Comparison of ENCODE assay signal across 8 mouse cellular contexts in the genomic region with DNA sequence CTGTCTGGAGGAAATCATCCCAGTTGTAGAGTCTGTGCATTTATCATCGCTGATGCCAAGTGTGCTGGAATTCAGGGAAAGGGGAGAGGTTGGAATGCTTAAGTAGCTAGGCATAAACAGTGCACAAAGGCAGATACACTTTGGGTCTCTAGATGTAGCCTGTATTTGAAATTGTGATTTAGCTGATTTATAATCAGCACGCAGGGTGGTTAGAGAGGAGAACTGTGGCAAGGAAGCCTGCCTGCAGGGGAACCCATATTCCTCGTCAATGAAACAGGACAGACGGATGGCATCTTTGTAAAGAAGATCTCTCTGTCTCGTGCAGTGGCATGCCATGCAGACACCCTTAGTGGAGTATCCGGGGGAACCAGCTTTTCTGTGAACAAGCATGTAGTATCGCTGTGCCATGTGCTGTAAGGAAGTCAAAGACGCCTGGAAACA. TPM values are rescaled to one million over a fixed set of nuclear protein-coding genes. Genes with fewer than 3 reads are reported as not detected.
DNase-seq lines count a peak whose midpoint lies in the region; ATAC-seq and TF ChIP-seq lines count a peak whose summit lies in the region.

No protein-coding gene starts in this region.

- no peak for DNase-seq in hindbrain, embryonic 10.5 days (ENCODE audit: low spot score)
- peak; percentile 19 for DNase-seq in cerebellum, adult 9-11 months
- DNase-seq in hindbrain, embryonic 14.5 days (ENCODE audit: low spot score): peak; percentile 55
- peak; percentile 64 for DNase-seq in midbrain, postnatal 0 days (ENCODE audit: low spot score)
- DNase-seq in lung, postnatal 36 days: no peak
- DNase-seq in lung, postnatal 4 days: no peak
- no peak for DNase-seq in lung, adult 18-20 months

- H3K9me3 ChIP-seq in hindbrain, embryonic 13.5 days: no peaks in the 10 kb centered on the region
- H3K9me3 ChIP-seq in hindbrain, embryonic 10.5 days: no peaks in the 10 kb centered on the region
- H3K9me3 ChIP-seq in hindbrain, embryonic 14.5 days (ENCODE audit: control insufficient read depth, low read length): no peaks in the 10 kb centered on the region; the same call in 1 of the 2 replicates
- H3K9me3 ChIP-seq in midbrain, postnatal 0 days (ENCODE audit: low read length): no peaks in the 10 kb centered on the region

- WGBS in hindbrain, embryonic 13.5 days: 43% methylated on average over 8 of the region's 8 CpGs
- 76% methylated on average over 8 of the region's 8 CpGs for WGBS in hindbrain, embryonic 10.5 days
- 33% methylated on average over 8 of the region's 8 CpGs for WGBS in hindbrain, embryonic 14.5 days
- 15% methylated on average over 8 of the region's 8 CpGs for WGBS in midbrain, postnatal 0 days

- peak overlapping the region; percentile 86 for H3K27ac ChIP-seq in hindbrain, embryonic 13.5 days
- H3K27ac ChIP-seq in hindbrain, embryonic 10.5 days: no peak overlapping the region
- peak overlapping the region; percentile 91 for H3K27ac ChIP-seq in hindbrain, embryonic 14.5 days
- peak overlapping the region; percentile 85 for H3K27ac ChIP-seq in midbrain, postnatal 0 days (ENCODE audit: low read depth, low read length)

- H3K4me2 ChIP-seq in hindbrain, embryonic 13.5 days: peak overlapping the region; percentile 65
- peak overlapping the region; percentile 59 for H3K4me2 ChIP-seq in hindbrain, embryonic 14.5 days (replicated peaks)
- peak overlapping the region; percentile 52 for H3K4me2 ChIP-seq in midbrain, postnatal 0 days (ENCODE audit: low read depth, low read length, poor library complexity, severe bottlenecking)

- peak overlapping the region; percentile 72 for H3K9ac ChIP-seq in hindbrain, embryonic 13.5 days
- H3K9ac ChIP-seq in hindbrain, embryonic 14.5 days: peak overlapping the region; percentile 65
- H3K9ac ChIP-seq in midbrain, postnatal 0 days (replicated peaks; ENCODE audit: low read length, poor library complexity, severe bottlenecking): peak overlapping the region; percentile 61

- no peaks in the 10 kb centered on the region for H3K36me3 ChIP-seq in hindbrain, embryonic 13.5 days
- H3K36me3 ChIP-seq in hindbrain, embryonic 10.5 days: no peaks in the 10 kb centered on the region
- no peaks in the 10 kb centered on the region for H3K36me3 ChIP-seq in hindbrain, embryonic 14.5 days (replicated peaks; ENCODE audit: control insufficient read depth, insufficient read depth)
- H3K36me3 ChIP-seq in midbrain, postnatal 0 days (ENCODE audit: insufficient read depth, low read length): no peaks in the 10 kb centered on the region

- no peaks in the 10 kb centered on the region for H3K27me3 ChIP-seq in hindbrain, embryonic 13.5 days
- H3K27me3 ChIP-seq in hindbrain, embryonic 10.5 days (ENCODE audit: insufficient read depth, poor library complexity, severe bottlenecking): no peaks in the 10 kb centered on the region; the same call in 1 of the 2 replicates
- no peaks in the 10 kb centered on the region for H3K27me3 ChIP-seq in hindbrain, embryonic 14.5 days (ENCODE audit: control insufficient read depth, insufficient read depth, low read length)
- no peaks in the 10 kb centered on the region for H3K27me3 ChIP-seq in midbrain, postnatal 0 days (ENCODE audit: insufficient read depth, low read length)

- no peak for TF ChIP-seq CTCF in midbrain, postnatal 0 days (IDR thresholded peaks at IDR 0.05)

- 0 out of 2 replicates have a peak, but pooled peaks have one; percentile 22 for ATAC-seq in hindbrain, embryonic 13.5 days (ENCODE audit: low FRiP score)
- ATAC-seq in hindbrain, embryonic 14.5 days (ENCODE audit: low FRiP score): peak; percentile 41
- ATAC-seq in midbrain, postnatal 0 days (ENCODE audit: low FRiP score): peak; percentile 38

- H3K4me3 ChIP-seq in hindbrain, embryonic 13.5 days: peak overlapping the region; percentile 65
- H3K4me3 ChIP-seq in hindbrain, embryonic 10.5 days: no peak overlapping the region
- peak overlapping the region; percentile 49 for H3K4me3 ChIP-seq in hindbrain, embryonic 14.5 days (replicated peaks; ENCODE audit: low read length)
- H3K4me3 ChIP-seq in midbrain, postnatal 0 days (ENCODE audit: low read depth, low read length): peak overlapping the region; percentile 68

- peaks cover 22% of the 10 kb centered on the region for H3K4me1 ChIP-seq in hindbrain, embryonic 13.5 days (replicated peaks)
- peaks cover 4% of the 10 kb centered on the region; the same call in 1 of the 2 replicates for H3K4me1 ChIP-seq in hindbrain, embryonic 10.5 days (replicated peaks)
- H3K4me1 ChIP-seq in hindbrain, embryonic 14.5 days (replicated peaks; ENCODE audit: control insufficient read depth, insufficient read depth, low read length): peaks cover 14% of the 10 kb centered on the region
- peaks cover 4% of the 10 kb centered on the region; the same call in 1 of the 2 replicates for H3K4me1 ChIP-seq in midbrain, postnatal 0 days (ENCODE audit: insufficient read depth, low read length)

RNA-seq across cellular contexts. Expression of a gene that starts 2.2 kb away (rescaled TPM):
- polyA plus RNA-seq in hindbrain, embryonic 13.5 days (2015; fragmentation: Nextera tagmentation; extraction: Ambion mirVana): 16.8 and 17.3 TPM in 2 replicates
- 0.71 and 0.80 TPM in 2 replicates for polyA plus RNA-seq in hindbrain, embryonic 10.5 days (2016; fragmentation: Nextera tagmentation; extraction: Ambion mirVana)
- 29.9 and 32.0 TPM in 2 replicates for polyA plus RNA-seq in hindbrain, embryonic 14.5 days (2014; fragmentation: Nextera tagmentation; extraction: Ambion mirVana)
- 87.1 and 101 TPM in 2 replicates for total RNA-seq in midbrain, postnatal 0 days (2014; rRNA removed)
- 24.3 and 29.3 TPM in 2 replicates for polyA plus RNA-seq in midbrain, postnatal 0 days (2015; fragmentation: Nextera tagmentation; extraction: Ambion mirVana)

Comparison
In these comparisons a context has a peak if more than half of its experiments do, and no peak if none do; other contexts are left out.
1. DNase-seq: peak in cerebellum, adult 9-11 months (single experiment), hindbrain, embryonic 14.5 days (single experiment) and midbrain, postnatal 0 days (single experiment); none in hindbrain, embryonic 10.5 days (single experiment), lung, postnatal 36 days (single experiment), lung, postnatal 4 days (0 of 2) and lung, adult 18-20 months (0 of 2).
2. Peak in every context shown above with its lines, with median percentiles within 50 percentile points of each other: ATAC-seq, H3K4me2 ChIP-seq and H3K9ac ChIP-seq.